Mouse (Mus musculus): ENCODE data around the gene Cym. TPM values are rescaled to one million over a fixed set of nuclear protein-coding genes. Genes with fewer than 3 reads are reported as not detected.
A peak's percentile ranks its signal among the peaks of the same experiment; 100 is the strongest.

Gene Cym
- polyA plus RNA-seq, 1 experiment from 2014 or later = not detected

- Histone ChIP-seq H3K4me3 (ENCODE audit: low read depth, low read length) (no peak overlapping the region), H3K27me3 (replicated peaks; ENCODE audit: control insufficient read depth, insufficient read depth, low read length) (no peaks in the 10 kb centered on the region), H3K27ac (replicated peaks; ENCODE audit: low read depth, low read length) (no peak overlapping the region), H3K9ac (ENCODE audit: low read depth, low read length) (no peak overlapping the region), H3K9me3 (ENCODE audit: control insufficient read depth, low read length) (no peaks in the 10 kb centered on the region), H3K4me2 (ENCODE audit: low read depth, low read length) (no peak overlapping the region), H3K36me3 (ENCODE audit: control insufficient read depth, insufficient read depth, low read length) (no peaks in the 10 kb centered on the region), H3K4me1 (ENCODE audit: control insufficient read depth, insufficient read depth, low read length) (no peaks in the 10 kb centered on the region)
- WGBS = 44% methylated on average over 6 of the region's 6 CpGs
- peak; percentile 38 for DNase-seq (ENCODE audit: low spot score)
- ATAC-seq (ENCODE audit: low read depth) = peak; percentile 47; the same call in 1 of the 2 replicates
These were observed 33.2 kb downstream of the Cym start for GRCm38 (mm10) chr3:107188226-107188899.

- H3K27ac ChIP-seq (replicated peaks; ENCODE audit: low read depth, low read length) = no peak overlapping the region
- ATAC-seq (ENCODE audit: low read depth) (no peak), DNase-seq (ENCODE audit: low spot score) (no peak)
- 76% methylated on average over 4 of the region's 4 CpGs for WGBS
- no peaks in the 10 kb centered on the region for H3K9me3 ChIP-seq (ENCODE audit: control insufficient read depth, low read length)
- H3K4me2 ChIP-seq (ENCODE audit: low read depth, low read length) = no peak overlapping the region
- H3K4me3 ChIP-seq (ENCODE audit: low read depth, low read length) = no peak overlapping the region
- no peaks in the 10 kb centered on the region for H3K27me3 ChIP-seq (replicated peaks; ENCODE audit: control insufficient read depth, insufficient read depth, low read length)
- H3K9ac ChIP-seq (ENCODE audit: low read depth, low read length) = no peak overlapping the region
- no peaks in the 10 kb centered on the region for H3K4me1 ChIP-seq (ENCODE audit: control insufficient read depth, insufficient read depth, low read length)
- no peaks in the 10 kb centered on the region for H3K36me3 ChIP-seq (ENCODE audit: control insufficient read depth, insufficient read depth, low read length)
These were observed 34.5 kb downstream of the Cym start for GRCm38 (mm10) chr3:107187022-107187421.

- Histone ChIP-seq H3K27ac (replicated peaks; ENCODE audit: low read depth, low read length) (no peak overlapping the region), H3K4me3 (ENCODE audit: low read depth, low read length) (no peak overlapping the region), H3K4me2 (ENCODE audit: low read depth, low read length) (no peak overlapping the region), H3K9me3 (ENCODE audit: control insufficient read depth, low read length) (no peaks in the 10 kb centered on the region), H3K27me3 (replicated peaks; ENCODE audit: control insufficient read depth, insufficient read depth, low read length) (no peaks in the 10 kb centered on the region), H3K36me3 (ENCODE audit: control insufficient read depth, insufficient read depth, low read length) (no peaks in the 10 kb centered on the region), H3K9ac (ENCODE audit: low read depth, low read length) (no peak overlapping the region), H3K4me1 (ENCODE audit: control insufficient read depth, insufficient read depth, low read length) (no peaks in the 10 kb centered on the region)
- DNase-seq (ENCODE audit: low spot score) (no peak), ATAC-seq (ENCODE audit: low read depth) (no peak)
- WGBS = 69% methylated on average over 3 of the region's 3 CpGs
These were observed 35.9 kb downstream of the Cym start for GRCm38 (mm10) chr3:107185597-107185996.

GRCm38 (mm10) chr3:107183178-107183577 lies 38.4 kb downstream of the Cym start:
- Histone ChIP-seq H3K27ac (replicated peaks; ENCODE audit: low read depth, low read length) (no peak overlapping the region), H3K4me1 (ENCODE audit: control insufficient read depth, insufficient read depth, low read length) (no peaks in the 10 kb centered on the region), H3K4me3 (ENCODE audit: low read depth, low read length) (no peak overlapping the region), H3K27me3 (replicated peaks; ENCODE audit: control insufficient read depth, insufficient read depth, low read length) (no peaks in the 10 kb centered on the region), H3K9ac (ENCODE audit: low read depth, low read length) (no peak overlapping the region), H3K9me3 (ENCODE audit: control insufficient read depth, low read length) (no peaks in the 10 kb centered on the region), H3K36me3 (ENCODE audit: control insufficient read depth, insufficient read depth, low read length) (no peaks in the 10 kb centered on the region), H3K4me2 (ENCODE audit: low read depth, low read length) (no peak overlapping the region)
- ATAC-seq (ENCODE audit: low read depth) = no peak
- DNase-seq (ENCODE audit: low spot score) = peak; percentile 29
- WGBS = 80% methylated on average over 3 of the region's 3 CpGs

GRCm38 (mm10) chr3:107182756-107183155 lies 38.8 kb downstream of the Cym start, which contains the start of gene Kcna10:
Kcna10 (plus strand) TSS chr3:107183056.
- ATAC-seq (ENCODE audit: low read depth) = no peak
- Histone ChIP-seq H3K27ac (replicated peaks; ENCODE audit: low read depth, low read length) (no peak within 1 kb of the TSS), H3K9ac (ENCODE audit: low read depth, low read length) (no peak within 1 kb of the TSS), H3K4me2 (ENCODE audit: low read depth, low read length) (no peak within 1 kb of the TSS), H3K4me3 (ENCODE audit: low read depth, low read length) (no peak within 1 kb of the TSS), H3K36me3 (ENCODE audit: control insufficient read depth, insufficient read depth, low read length) (no peaks in the 10 kb centered on the region), H3K27me3 (replicated peaks; ENCODE audit: control insufficient read depth, insufficient read depth, low read length) (no peaks in the 10 kb centered on the region), H3K9me3 (ENCODE audit: control insufficient read depth, low read length) (no peaks in the 10 kb centered on the region), H3K4me1 (ENCODE audit: control insufficient read depth, insufficient read depth, low read length) (no peaks in the 10 kb centered on the region)
- 83% methylated on average over 1 of the region's 1 CpGs for WGBS
- no peak for DNase-seq (ENCODE audit: low spot score)

GRCm38 (mm10) chr3:107180860-107181259 lies 40.7 kb downstream of the Cym start:
- no peaks in the 10 kb centered on the region for H3K36me3 ChIP-seq (ENCODE audit: control insufficient read depth, insufficient read depth, low read length)
- no peaks in the 10 kb centered on the region for H3K27me3 ChIP-seq (replicated peaks; ENCODE audit: control insufficient read depth, insufficient read depth, low read length)
- DNase-seq (ENCODE audit: low spot score) (no peak), ATAC-seq (ENCODE audit: low read depth) (no peak)
- no peak overlapping the region for H3K9ac ChIP-seq (ENCODE audit: low read depth, low read length)
- no peaks in the 10 kb centered on the region for H3K4me1 ChIP-seq (ENCODE audit: control insufficient read depth, insufficient read depth, low read length)
- 64% methylated on average over 2 of the region's 2 CpGs for WGBS
- H3K27ac ChIP-seq (replicated peaks; ENCODE audit: low read depth, low read length) = no peak overlapping the region
- H3K4me2 ChIP-seq (ENCODE audit: low read depth, low read length) = no peak overlapping the region
- H3K9me3 ChIP-seq (ENCODE audit: control insufficient read depth, low read length) = no peaks in the 10 kb centered on the region
- H3K4me3 ChIP-seq (ENCODE audit: low read depth, low read length) = no peak overlapping the region

GRCm38 (mm10) chr3:107176501-107176900 lies 45.0 kb downstream of the Cym start:
- WGBS = 66% methylated on average over 9 of the region's 9 CpGs

GRCm38 (mm10) chr3:107175486-107175885 lies 46.0 kb downstream of the Cym start:
- H3K9me3 ChIP-seq (ENCODE audit: control insufficient read depth, low read length) = no peaks in the 10 kb centered on the region
- ATAC-seq (ENCODE audit: low read depth) (no peak), DNase-seq (ENCODE audit: low spot score) (no peak)
- H3K4me2 ChIP-seq (ENCODE audit: low read depth, low read length) = no peak overlapping the region
- H3K27ac ChIP-seq (replicated peaks; ENCODE audit: low read depth, low read length) = no peak overlapping the region
- H3K4me1 ChIP-seq (ENCODE audit: control insufficient read depth, insufficient read depth, low read length) = no peaks in the 10 kb centered on the region
- 72% methylated on average over 4 of the region's 4 CpGs for WGBS
- no peak overlapping the region for H3K4me3 ChIP-seq (ENCODE audit: low read depth, low read length)
- no peak overlapping the region for H3K9ac ChIP-seq (ENCODE audit: low read depth, low read length)
- H3K27me3 ChIP-seq (replicated peaks; ENCODE audit: control insufficient read depth, insufficient read depth, low read length) = no peaks in the 10 kb centered on the region
- no peaks in the 10 kb centered on the region for H3K36me3 ChIP-seq (ENCODE audit: control insufficient read depth, insufficient read depth, low read length)

More at GRCm38 (mm10) chr3:107176501-107176900, 45.0 kb downstream of the Cym start:
- H3K27me3 ChIP-seq (replicated peaks; ENCODE audit: control insufficient read depth, insufficient read depth, low read length) = no peaks in the 10 kb centered on the region
- H3K4me2 ChIP-seq (ENCODE audit: low read depth, low read length) = no peak overlapping the region
- no peaks in the 10 kb centered on the region for H3K4me1 ChIP-seq (ENCODE audit: control insufficient read depth, insufficient read depth, low read length)
- no peak overlapping the region for H3K4me3 ChIP-seq (ENCODE audit: low read depth, low read length)
- H3K9ac ChIP-seq (ENCODE audit: low read depth, low read length) = no peak overlapping the region
- ATAC-seq (ENCODE audit: low read depth) (0 out of 2 replicates have a peak, but pooled peaks have one; percentile 12), DNase-seq (ENCODE audit: low spot score) (no peak)
- no peaks in the 10 kb centered on the region for H3K9me3 ChIP-seq (ENCODE audit: control insufficient read depth, low read length)
- H3K36me3 ChIP-seq (ENCODE audit: control insufficient read depth, insufficient read depth, low read length) = no peaks in the 10 kb centered on the region
- no peak overlapping the region for H3K27ac ChIP-seq (replicated peaks; ENCODE audit: low read depth, low read length)

- H3K9ac ChIP-seq (ENCODE audit: low read depth, low read length) = no peak overlapping the region
- no peak overlapping the region for H3K4me2 ChIP-seq (ENCODE audit: low read depth, low read length)
- H3K4me1 ChIP-seq (ENCODE audit: control insufficient read depth, insufficient read depth, low read length) = no peaks in the 10 kb centered on the region
- DNase-seq (ENCODE audit: low spot score) (no peak), ATAC-seq (ENCODE audit: low read depth) (no peak)
- H3K9me3 ChIP-seq (ENCODE audit: control insufficient read depth, low read length) = no peaks in the 10 kb centered on the region
- H3K27ac ChIP-seq (replicated peaks; ENCODE audit: low read depth, low read length) = no peak overlapping the region
- 100% methylated on average over 1 of the region's 1 CpGs for WGBS
- H3K4me3 ChIP-seq (ENCODE audit: low read depth, low read length) = no peak overlapping the region
- H3K27me3 ChIP-seq (replicated peaks; ENCODE audit: control insufficient read depth, insufficient read depth, low read length) = no peaks in the 10 kb centered on the region
- H3K36me3 ChIP-seq (ENCODE audit: control insufficient read depth, insufficient read depth, low read length) = no peaks in the 10 kb centered on the region
These were observed 49.0 kb downstream of the Cym start for GRCm38 (mm10) chr3:107172556-107172955.
